Mouse (Mus musculus): ENCODE results near the gene Luzp1.
A peak's percentile ranks its signal among the peaks of the same experiment; 100 is the strongest.

Gene Luzp1

GRCm38 (mm10) chr4:136462086-136462838 is 7.3 kb upstream of the Luzp1 start, which contains the start of gene 6030445D17Rik:
Gene 6030445D17Rik, plus strand, starts transcription at chr4:136462250.
- DNase-seq (ENCODE audit: low read depth, low spot score) = peak; percentile 81

GRCm38 (mm10) chr4:136462839-136463178 is 6.8 kb upstream of the Luzp1 start:
- DNase-seq (ENCODE audit: low read depth, low spot score) = peak; percentile 84

- no peak for DNase-seq (ENCODE audit: low read depth, low spot score)
Measured at GRCm38 (mm10) chr4:136463436-136463835, 6.1 kb upstream of the Luzp1 start.

- DNase-seq (ENCODE audit: low read depth, low spot score) = peak; percentile 78
Measured at GRCm38 (mm10) chr4:136466226-136466625, 3.3 kb upstream of the Luzp1 start.

- no peak for DNase-seq (ENCODE audit: low read depth, low spot score)
Measured at GRCm38 (mm10) chr4:136468553-136469327, 821 bp upstream of the Luzp1 start.

GRCm38 (mm10) chr4:136469941-136470346 is 383 bp downstream of the Luzp1 start:
- peak; percentile 67 for DNase-seq (ENCODE audit: low read depth, low spot score)

- peak; percentile 49 for DNase-seq (ENCODE audit: low read depth, low spot score)
Measured at GRCm38 (mm10) chr4:136470347-136471071, 948 bp downstream of the Luzp1 start.

- DNase-seq (ENCODE audit: low read depth, low spot score) = no peak
Measured at GRCm38 (mm10) chr4:136476692-136477091, 7.1 kb downstream of the Luzp1 start.

GRCm38 (mm10) chr4:136486549-136486948 is 17.0 kb downstream of the Luzp1 start:
- peak; percentile 55 for DNase-seq (ENCODE audit: low read depth, low spot score)

GRCm38 (mm10) chr4:136495993-136496392 is 26.4 kb downstream of the Luzp1 start:
- DNase-seq (ENCODE audit: low read depth, low spot score) = peak; percentile 51

GRCm38 (mm10) chr4:136505426-136506215 is 36.1 kb downstream of the Luzp1 start:
- DNase-seq (ENCODE audit: low read depth, low spot score) = peak; percentile 65

- DNase-seq (ENCODE audit: low read depth, low spot score) = peak; percentile 44
Measured at GRCm38 (mm10) chr4:136509857-136510256, 40.3 kb downstream of the Luzp1 start.

GRCm38 (mm10) chr4:136511708-136512107 is 42.1 kb downstream of the Luzp1 start:
- peak; percentile 70 for DNase-seq (ENCODE audit: low read depth, low spot score)

- no peak for DNase-seq (ENCODE audit: low read depth, low spot score)
Measured at GRCm38 (mm10) chr4:136512905-136513304, 43.3 kb downstream of the Luzp1 start.

GRCm38 (mm10) chr4:136518141-136518540 is 48.6 kb downstream of the Luzp1 start:
- DNase-seq (ENCODE audit: low read depth, low spot score) = peak; percentile 78

GRCm38 (mm10) chr4:136518576-136518975 is 49.0 kb downstream of the Luzp1 start:
- no peak for DNase-seq (ENCODE audit: low read depth, low spot score)

- no peak for DNase-seq (ENCODE audit: low read depth, low spot score)
Measured at GRCm38 (mm10) chr4:136519866-136520265, 50.3 kb downstream of the Luzp1 start.

- DNase-seq (ENCODE audit: low read depth, low spot score) = no peak
Measured at GRCm38 (mm10) chr4:136521898-136522297, 52.3 kb downstream of the Luzp1 start.

- no peak for DNase-seq (ENCODE audit: low read depth, low spot score)
Measured at GRCm38 (mm10) chr4:136524309-136524708, 54.7 kb downstream of the Luzp1 start.

GRCm38 (mm10) chr4:136526412-136526811 is 56.9 kb downstream of the Luzp1 start:
- peak; percentile 68 for DNase-seq (ENCODE audit: low read depth, low spot score)

- no peak for DNase-seq (ENCODE audit: low read depth, low spot score)
Measured at GRCm38 (mm10) chr4:136545151-136545550, 75.6 kb downstream of the Luzp1 start.
